Mouse (Mus musculus): ENCODE results near the gene Pacrg. TPM values are rescaled to one million over a fixed set of nuclear protein-coding genes. Genes with fewer than 3 reads are reported as not detected.
A peak's percentile ranks its signal among the peaks of the same experiment; 100 is the strongest.

The Pacrg gene
- total RNA-seq, 1 experiment from 2014 or later = 2.9 TPM

DNA sequence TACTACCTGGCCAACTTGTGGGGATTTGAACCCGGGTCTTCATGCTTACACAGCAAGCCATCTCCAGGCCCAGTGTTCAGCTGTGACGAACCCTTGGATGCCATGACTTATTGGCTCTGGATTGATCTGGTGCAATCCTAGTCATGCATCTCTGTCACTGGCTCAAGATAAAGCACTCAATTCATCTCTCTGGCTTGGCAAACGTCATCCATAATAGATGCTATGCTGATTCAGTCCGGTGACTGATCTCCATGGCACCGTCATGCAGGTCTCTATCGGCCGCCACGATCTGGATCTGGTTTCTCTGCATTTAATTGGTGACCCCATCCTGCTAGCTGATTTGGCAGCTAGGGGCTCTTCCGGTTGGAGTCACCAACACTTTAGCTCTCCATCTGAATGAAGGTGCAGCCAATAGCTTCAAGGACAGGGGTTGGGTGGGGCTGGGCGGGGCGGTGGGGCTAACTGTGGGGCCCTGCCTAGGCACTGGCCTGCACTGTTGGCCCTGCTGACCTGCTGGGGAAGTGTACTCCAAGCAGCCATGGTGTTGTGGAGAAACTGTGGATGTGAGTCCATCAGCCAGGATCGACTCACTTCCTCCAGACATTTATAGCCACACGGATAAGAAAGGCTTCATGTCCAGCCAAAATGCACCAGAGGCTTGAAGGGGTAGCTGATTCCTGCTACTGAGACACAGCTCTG, 470.0 kb downstream of the Pacrg start:
- peak; percentile 13 for DNase-seq

GRCm38 (mm10) chr17:10367044-10367443, 473.1 kb downstream of the Pacrg start:
- DNase-seq = peak; percentile 18

GRCm38 (mm10) chr17:10366577-10366976, 473.5 kb downstream of the Pacrg start:
- no peak for DNase-seq

GRCm38 (mm10) chr17:10365501-10366482, 474.3 kb downstream of the Pacrg start:
- no peak for DNase-seq

DNA sequence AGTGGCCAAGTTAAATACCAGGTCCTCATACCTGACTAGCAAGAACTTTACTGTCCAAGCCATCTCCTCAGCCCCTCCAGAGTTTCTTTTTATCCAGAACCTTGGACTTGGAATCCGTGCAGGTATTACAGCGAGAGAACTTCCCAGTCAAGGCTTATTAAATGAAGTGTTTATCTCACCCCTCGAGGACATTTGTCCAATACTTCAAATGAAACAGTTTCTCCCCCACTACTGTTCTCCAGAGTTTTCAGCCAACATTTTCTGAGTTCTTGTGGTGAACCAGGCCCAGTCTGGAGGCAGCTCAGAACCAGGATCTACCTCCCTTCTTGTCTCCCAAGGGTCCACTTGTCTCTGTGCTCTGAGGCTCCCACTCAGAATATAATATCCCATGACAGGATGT, 477.0 kb downstream of the Pacrg start:
- DNase-seq = no peak

DNA sequence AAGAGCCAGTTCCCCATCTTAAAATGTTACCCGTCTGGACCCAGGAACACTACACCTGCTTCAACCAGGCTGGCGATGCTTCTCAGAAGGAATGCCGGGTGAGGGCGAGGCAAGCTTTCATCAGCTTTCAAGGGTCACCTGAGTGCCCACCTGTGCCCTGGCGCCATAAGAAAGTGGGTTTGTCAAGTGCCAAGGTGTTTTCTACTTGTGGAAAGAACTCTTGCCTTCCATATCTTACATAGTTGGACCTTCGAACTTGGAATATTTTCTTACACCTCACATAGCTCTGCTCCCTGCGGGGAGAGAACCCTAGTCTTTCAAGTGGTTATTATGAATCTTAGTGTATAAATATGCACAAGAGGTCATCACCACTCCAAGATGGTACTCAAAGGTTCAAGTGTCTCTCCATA, 478.2 kb downstream of the Pacrg start:
- no peak for DNase-seq

- no peak for DNase-seq
Measured at GRCm38 (mm10) chr17:10360738-10361137, 479.4 kb downstream of the Pacrg start.

DNA sequence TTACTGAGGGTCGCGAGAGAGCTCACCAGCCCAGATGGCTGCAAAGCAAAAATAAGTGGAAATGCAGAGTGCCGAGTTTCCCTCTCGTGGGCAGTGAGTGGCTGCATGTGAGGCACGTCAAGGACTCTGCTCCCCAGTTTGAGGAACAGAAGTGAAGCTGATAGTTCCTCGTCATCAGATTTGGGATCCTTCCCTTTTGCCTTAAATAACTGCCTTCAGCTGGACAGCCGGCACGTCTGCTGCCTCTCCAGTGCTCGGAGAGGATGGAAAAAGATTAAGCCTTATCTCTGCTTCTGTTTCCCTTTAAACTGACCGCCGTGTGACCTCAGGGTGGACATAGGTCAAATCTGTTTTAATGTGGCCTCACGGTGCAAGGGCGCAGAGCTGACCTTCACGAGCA, 480.6 kb downstream of the Pacrg start:
- DNase-seq = peak; percentile 23

GRCm38 (mm10) chr17:10357348-10357747, 482.8 kb downstream of the Pacrg start:
- DNase-seq = no peak

GRCm38 (mm10) chr17:10356294-10356693, 483.8 kb downstream of the Pacrg start:
- DNase-seq = no peak

GRCm38 (mm10) chr17:10355746-10356145, 484.4 kb downstream of the Pacrg start:
- no peak for DNase-seq

Other genes with a start within 250 kb of the Pacrg start
- gene Prkn, start 73 bp upstream of the Pacrg start, total RNA-seq (2021) = 5.9 and 10.1 TPM in 2 replicates